Mouse (Mus musculus) hematopoietic stem cell, adult 5-6 weeks (primary cell): ENCODE measurements around the gene Ppp3cb. TPM values are rescaled to one million over a fixed set of nuclear protein-coding genes. Genes with fewer than 3 reads are reported as not detected.

Experiments
- total RNA-seq: library from RNA; stranded (forward); fragments of 172-1452, 232-1000 nt; gene quantifications from 2 replicates; pipeline ENCODE4 v1.2.3, GENCODE M21; 2017

Gene Ppp3cb
- total RNA-seq, 1 experiment from 2014 or later, result 74.9 TPM

Other genes starting within 250 kb of the Ppp3cb start
- gene Ecd, start 198.5 kb downstream of the Ppp3cb start, total RNA-seq, result 59.0 and 79.5 TPM in 2 replicates
- gene Fam149b, start 198.4 kb downstream of the Ppp3cb start, total RNA-seq, result 39.9 and 58.2 TPM in 2 replicates
- gene Dnajc9, start 157.7 kb downstream of the Ppp3cb start, total RNA-seq, result 248 and 261 TPM in 2 replicates
- gene Mrps16, start 152.9 kb downstream of the Ppp3cb start, total RNA-seq, result 28.2 and 43.8 TPM in 2 replicates
- gene Cfap70, start 94.3 kb downstream of the Ppp3cb start, total RNA-seq, result 1.0 TPM in 1 of 2 replicates, not detected in the other
- 70.9 and 80.2 TPM in 2 replicates for gene Anxa7, start 66.4 kb downstream of the Ppp3cb start, total RNA-seq
- 1.4 TPM in 1 of 2 replicates, not detected in the other for gene Mss51, start 49.7 kb downstream of the Ppp3cb start, total RNA-seq
- gene Usp54, start 94.5 kb upstream of the Ppp3cb start, total RNA-seq, result 14.3 and 15.0 TPM in 2 replicates
- not detected in 2 replicates for gene Myoz1, start 110.0 kb upstream of the Ppp3cb start, total RNA-seq
- 0.06 TPM in 1 of 2 replicates, not detected in the other for gene Synpo2l, start 121.8 kb upstream of the Ppp3cb start, total RNA-seq
- 100 and 107 TPM in 2 replicates for gene Sec24c, start 127.7 kb upstream of the Ppp3cb start, total RNA-seq
- gene Fut11, start 148.4 kb upstream of the Ppp3cb start, total RNA-seq, result 4.5 and 7.1 TPM in 2 replicates
- gene Chchd1, start 156.4 kb upstream of the Ppp3cb start, total RNA-seq, result 48.1 and 79.0 TPM in 2 replicates
- gene Zswim8, start 161.0 kb upstream of the Ppp3cb start, total RNA-seq, result 29.6 and 35.7 TPM in 2 replicates
- 7.5 and 8.4 TPM in 2 replicates for gene Ndst2, start 188.0 kb upstream of the Ppp3cb start, total RNA-seq
- 99.3 and 101 TPM in 2 replicates for gene Camk2g, start 247.5 kb upstream of the Ppp3cb start, total RNA-seq